Mouse (Mus musculus) gastrocnemius, postnatal 14 days (tissue): ENCODE results near the gene Trim45. TPM values are rescaled to one million over a fixed set of nuclear protein-coding genes. Genes with fewer than 3 reads are reported as not detected.

ENCODE experiments used
- total RNA-seq, 2 experiments: library from RNA; stranded (reverse); gene quantifications; 2 replicates each; pipeline ENCODE4 v1.2.3; 2021

Gene Trim45
- total RNA-seq, 2 experiments from 2014 or later: 4.9 to 7.2 TPM

Other genes starting within 250 kb of the Trim45 start
- 10 to 100 TPM; 30.7 to 32.7 TPM for gene Man1a2, start 236.7 kb upstream of the Trim45 start, total RNA-seq
- under 1 TPM; 0.31 to 0.94 TPM for gene Vtcn1, start 96.7 kb upstream of the Trim45 start, total RNA-seq
- gene Ttf2, start 47.5 kb downstream of the Trim45 start, total RNA-seq: 1 to 10 TPM; 4.5 to 4.8 TPM
- under 1 TPM; 0.39 to 0.55 TPM for gene Cd101, start 107.4 kb downstream of the Trim45 start, total RNA-seq
- gene Ptgfrn, start 188.1 kb downstream of the Trim45 start, total RNA-seq: 10 to 100 TPM; 31.6 to 39.6 TPM